Mouse (Mus musculus): ENCODE data around the gene Gdpd4. TPM values are rescaled to one million over a fixed set of nuclear protein-coding genes. Genes with fewer than 3 reads are reported as not detected.

Gene Gdpd4
- total RNA-seq, 2 experiments from 2014 or later = not detected

- intact Hi-C loops (cut with DNase I) = no loop called here
- DNase-seq (ENCODE audit: extremely low spot score in 1 of 2, low spot score in 2 of 2) = no peak
Measured at GRCm38 (mm10) chr7:98077453-98077852, 157.7 kb downstream of the Gdpd4 start.

- peak in 1 of 2 experiments; percentile 42 for DNase-seq (ENCODE audit: extremely low spot score in 1 of 2, low spot score in 2 of 2)
- intact Hi-C loops (cut with DNase I) = loop anchor here (10.0 kb wide), 1 partner anchor 338 kb away; no protein-coding TSS in a partner anchor
Measured at GRCm38 (mm10) chr7:98082376-98082775, 162.6 kb downstream of the Gdpd4 start.

GRCm38 (mm10) chr7:98084541-98085293 lies 165.0 kb downstream of the Gdpd4 start:
- intact Hi-C loops (cut with DNase I) = loop anchor here (10.0 kb wide), 1 partner anchor 340 kb away; no protein-coding TSS in a partner anchor
- no peak for DNase-seq (ENCODE audit: extremely low spot score in 1 of 2, low spot score in 2 of 2)

GRCm38 (mm10) chr7:98085314-98085713 lies 165.6 kb downstream of the Gdpd4 start:
- intact Hi-C loops (cut with DNase I) = loop anchor here (10.0 kb wide), 1 partner anchor 341 kb away; no protein-coding TSS in a partner anchor
- DNase-seq (ENCODE audit: extremely low spot score in 1 of 2, low spot score in 2 of 2) = no peak

GRCm38 (mm10) chr7:98086346-98086745 lies 166.6 kb downstream of the Gdpd4 start:
- no peak for DNase-seq (ENCODE audit: extremely low spot score in 1 of 2, low spot score in 2 of 2)
- intact Hi-C loops (cut with DNase I) = loop anchor here (10.0 kb wide), 1 partner anchor 342 kb away; no protein-coding TSS in a partner anchor

- no peak for DNase-seq (ENCODE audit: extremely low spot score in 1 of 2, low spot score in 2 of 2)
- intact Hi-C loops (cut with DNase I) = no loop called here
Measured at GRCm38 (mm10) chr7:98095852-98096251, 176.1 kb downstream of the Gdpd4 start.

- no peak for DNase-seq (ENCODE audit: extremely low spot score in 1 of 2, low spot score in 2 of 2)
- intact Hi-C loops (cut with DNase I) = no loop called here
Measured at GRCm38 (mm10) chr7:98097557-98097956, 177.8 kb downstream of the Gdpd4 start.

Other genes with a start within 250 kb of the Gdpd4 start
- 10 to 100 TPM; 72.0 to 78.5 TPM for gene Clns1a, start 223.3 kb upstream of the Gdpd4 start, total RNA-seq (2021)
- gene Aqp11, start 181.7 kb upstream of the Gdpd4 start, total RNA-seq (2021) = 10 to 100 TPM; 22.4 to 24.4 TPM
- gene Pak1, start 131.4 kb upstream of the Gdpd4 start, total RNA-seq (2021) = 100 to 1,000 TPM; 196 to 202 TPM
- 10 to 100 TPM; 16.5 to 16.7 TPM for gene Myo7a, start 199.6 kb downstream of the Gdpd4 start, total RNA-seq (2021)
- 1 to 10 TPM in 1 of 2 experiments, under 1 TPM in 1; 0.56 to 1.2 TPM for gene Omp, start 225.5 kb downstream of the Gdpd4 start, total RNA-seq (2021)